Mouse (Mus musculus): Measurements from ENCODE around the gene Adipor2.
"Not testable (repeated sequence)": the region's sequence is repeated elsewhere in the genome, so short reads cannot be mapped to it uniquely, and the experiment has no call there.

Gene Adipor2

GRCm38 (mm10) chr6:119417354-119417753, at the start of gene Adipor2:
Adipor2 (minus strand) TSS chr6:119417704.
- no peak for DNase-seq (ENCODE audit: low read depth, low spot score)

GRCm38 (mm10) chr6:119466161-119466560, 48.7 kb upstream of the Adipor2 start:
- no peak for DNase-seq (ENCODE audit: low read depth, low spot score)

- no peak for DNase-seq (ENCODE audit: low read depth, low spot score)
Measured at GRCm38 (mm10) chr6:119460391-119460790, 42.9 kb upstream of the Adipor2 start.

DNA sequence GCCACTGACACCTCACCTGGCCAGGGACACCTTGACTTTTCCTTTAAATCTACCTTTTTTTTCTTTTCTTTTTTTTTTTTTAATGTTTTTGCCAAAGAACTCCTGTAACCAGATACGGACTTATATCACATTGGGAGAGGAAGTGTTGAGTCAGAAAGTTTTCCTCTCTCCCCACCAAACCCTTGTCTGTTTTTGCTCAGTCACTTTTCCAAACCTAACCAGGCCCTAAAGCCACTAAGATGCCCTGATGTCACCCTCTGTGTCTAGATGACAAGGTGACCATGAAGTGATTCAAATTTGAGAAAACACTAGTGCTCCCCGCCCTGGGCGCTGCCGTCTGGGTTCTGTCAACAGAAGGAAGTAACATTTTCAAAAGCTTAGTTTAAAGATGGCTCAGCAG, 41.5 kb upstream of the Adipor2 start:
- DNase-seq (ENCODE audit: low read depth, low spot score): no peak

- no peak for DNase-seq (ENCODE audit: low read depth, low spot score)
Measured at GRCm38 (mm10) chr6:119458166-119458565, 40.7 kb upstream of the Adipor2 start.

DNA sequence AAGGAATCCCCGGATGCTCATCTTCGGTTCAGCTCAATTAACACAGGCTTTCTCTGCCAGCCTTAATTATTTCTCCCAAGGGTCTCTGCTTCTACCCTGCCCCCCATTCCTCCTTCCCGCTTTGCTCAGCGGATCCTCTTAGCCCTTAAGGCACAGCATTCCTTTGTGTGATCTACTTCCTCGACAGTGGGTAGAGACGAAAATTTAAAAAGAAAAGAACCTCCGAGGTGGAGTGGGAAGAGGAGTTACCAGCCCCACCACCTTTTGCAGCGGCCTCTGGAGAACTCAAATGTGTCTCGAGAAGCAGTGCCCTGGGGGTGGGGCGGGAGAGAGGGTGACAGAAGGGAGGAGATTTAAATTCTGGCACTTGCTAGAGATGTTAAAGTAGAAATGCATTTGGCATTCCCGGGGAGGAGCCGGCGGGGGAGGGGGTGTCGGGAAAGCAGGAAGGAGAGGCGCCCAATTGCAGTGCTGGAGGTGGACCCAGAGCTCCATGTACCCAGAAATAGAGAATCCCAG, 34.5 kb upstream of the Adipor2 start:
- peak; percentile 82 for DNase-seq (ENCODE audit: low read depth, low spot score)

- DNase-seq (ENCODE audit: low read depth, low spot score): no peak
Measured at GRCm38 (mm10) chr6:119450965-119451943, 33.8 kb upstream of the Adipor2 start.

DNA sequence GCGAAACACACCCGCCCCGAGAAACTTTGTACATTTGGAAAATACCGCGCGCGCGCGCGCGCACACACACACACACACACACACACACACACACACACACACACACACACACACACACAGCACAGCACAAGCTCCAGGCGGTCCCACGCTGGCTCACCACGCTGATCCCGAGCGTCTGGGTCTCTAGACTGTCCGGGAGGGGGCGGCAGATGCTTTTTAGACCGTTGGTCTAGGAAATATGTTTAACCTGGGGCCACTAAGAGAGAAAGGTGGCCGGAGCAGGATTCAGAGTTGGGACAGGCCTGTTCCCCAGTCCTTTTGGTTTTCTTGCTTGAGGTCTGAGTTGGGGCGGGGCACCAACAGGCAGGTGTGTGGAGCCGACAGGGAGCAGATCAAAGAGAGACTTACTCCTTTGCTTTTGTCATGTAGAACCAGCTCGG, 31.6 kb upstream of the Adipor2 start:
- DNase-seq (ENCODE audit: low read depth, low spot score): no peak

GRCm38 (mm10) chr6:119448321-119449059, 31.0 kb upstream of the Adipor2 start:
- DNase-seq (ENCODE audit: low read depth, low spot score): no peak

GRCm38 (mm10) chr6:119445671-119446607, 28.4 kb upstream of the Adipor2 start:
- DNase-seq (ENCODE audit: low read depth, low spot score): no peak

- peak; percentile 64 for DNase-seq (ENCODE audit: low read depth, low spot score)
Measured at GRCm38 (mm10) chr6:119443742-119444645, 26.5 kb upstream of the Adipor2 start.

DNA sequence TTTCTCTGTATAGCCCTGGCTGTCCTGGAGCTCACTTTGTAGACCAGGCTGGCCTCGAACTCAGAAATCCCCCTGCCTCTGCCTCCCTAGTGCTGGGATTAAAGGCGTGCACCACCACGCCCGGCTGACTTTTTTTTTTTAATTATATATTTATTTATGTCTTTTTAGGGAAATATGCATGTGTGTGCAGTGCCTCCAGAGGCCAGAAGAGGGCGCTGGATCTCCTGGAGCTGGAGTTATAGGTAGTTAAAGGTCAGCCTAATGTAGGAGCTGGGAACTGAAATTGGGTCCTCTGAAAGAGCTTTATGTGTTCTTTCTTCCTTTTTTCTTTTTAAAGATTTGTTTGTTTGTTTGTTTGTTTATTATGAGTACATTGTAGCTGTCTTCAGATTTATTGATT, 25.2 kb upstream of the Adipor2 start:
- not testable (repeated sequence) for DNase-seq (ENCODE audit: low read depth, low spot score)

DNA sequence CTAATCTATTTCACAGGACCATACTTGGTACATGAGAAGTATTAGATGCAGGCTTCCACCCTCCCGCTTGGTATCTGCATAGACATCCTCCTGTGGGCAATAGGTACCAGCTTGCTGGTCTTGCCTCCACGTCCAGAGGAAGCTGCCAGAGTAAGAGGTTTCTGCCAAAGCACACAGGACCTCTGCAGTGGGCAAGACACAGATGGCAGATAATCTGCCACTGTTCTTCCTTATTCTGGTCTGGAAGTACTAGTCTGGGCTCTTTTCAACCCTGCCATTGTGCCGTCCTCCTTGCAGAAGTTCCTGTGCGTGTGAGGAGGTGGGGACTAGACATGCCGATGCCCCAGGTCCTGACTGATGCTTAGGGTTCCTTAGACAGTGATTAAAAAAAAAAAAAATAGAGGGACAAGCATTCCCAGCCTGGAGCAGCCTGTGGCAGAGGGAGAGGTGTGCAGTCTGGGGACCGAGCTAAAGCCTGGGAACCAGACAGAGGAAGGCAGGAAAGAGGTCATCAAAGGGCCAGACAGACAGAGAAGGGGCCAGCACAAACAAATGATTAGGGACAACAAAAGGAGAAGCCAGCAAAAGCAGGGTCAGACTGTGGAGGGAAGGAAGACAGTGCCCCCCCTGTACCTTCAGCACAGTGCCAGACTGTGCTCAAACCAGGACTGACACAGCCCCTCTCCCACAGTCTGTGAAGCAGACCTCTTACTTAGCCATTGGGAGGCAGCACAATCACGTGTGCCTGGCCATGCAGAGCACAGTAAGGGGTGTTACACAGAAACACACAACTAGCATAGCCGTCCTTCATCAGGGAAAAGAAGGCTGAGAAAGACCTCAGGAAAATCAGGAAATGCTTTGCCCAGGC, 20.6 kb upstream of the Adipor2 start:
- no peak for DNase-seq (ENCODE audit: low read depth, low spot score)

DNA sequence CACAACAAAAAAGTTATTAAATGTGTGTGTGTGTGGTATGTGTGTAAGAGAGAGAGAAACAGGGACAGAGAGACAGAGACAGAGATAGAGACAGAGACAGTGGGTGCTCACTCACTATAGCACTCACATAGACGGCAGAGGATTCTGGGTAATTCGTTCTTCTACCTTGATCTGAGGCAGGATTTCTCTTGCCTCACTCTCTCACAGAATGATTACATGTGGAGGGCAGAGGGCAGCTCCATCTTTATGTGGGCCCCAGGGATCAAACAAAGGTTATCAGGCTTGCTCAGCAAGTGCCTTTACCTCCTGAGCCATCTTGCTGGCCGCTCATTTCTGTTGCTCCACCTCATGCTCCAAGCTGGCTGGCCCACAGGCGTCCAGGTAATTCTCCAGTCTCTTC, 16.9 kb upstream of the Adipor2 start:
- no peak for DNase-seq (ENCODE audit: low read depth, low spot score)

GRCm38 (mm10) chr6:119431751-119432324, 14.3 kb upstream of the Adipor2 start:
- no peak for DNase-seq (ENCODE audit: low read depth, low spot score)

DNA sequence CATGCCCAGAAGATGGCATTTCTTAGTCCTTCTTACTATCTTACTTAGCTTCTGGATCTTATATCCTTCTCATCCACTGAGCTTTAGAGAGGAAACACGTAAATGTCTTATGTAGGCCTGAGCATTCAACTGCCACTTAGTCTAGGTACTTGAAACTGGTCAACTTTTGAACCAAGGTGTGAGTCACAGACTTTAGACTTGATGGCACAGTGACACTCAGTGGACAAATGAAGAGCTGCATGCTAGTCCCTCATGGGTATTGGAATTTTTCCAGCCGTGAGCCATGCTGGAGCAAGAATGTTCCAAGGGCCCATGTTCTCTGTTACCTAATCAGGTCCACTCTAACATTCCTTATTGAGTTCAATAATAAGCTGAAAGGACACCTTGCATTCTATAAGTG, 13.0 kb upstream of the Adipor2 start:
- no peak for DNase-seq (ENCODE audit: low read depth, low spot score)

DNA sequence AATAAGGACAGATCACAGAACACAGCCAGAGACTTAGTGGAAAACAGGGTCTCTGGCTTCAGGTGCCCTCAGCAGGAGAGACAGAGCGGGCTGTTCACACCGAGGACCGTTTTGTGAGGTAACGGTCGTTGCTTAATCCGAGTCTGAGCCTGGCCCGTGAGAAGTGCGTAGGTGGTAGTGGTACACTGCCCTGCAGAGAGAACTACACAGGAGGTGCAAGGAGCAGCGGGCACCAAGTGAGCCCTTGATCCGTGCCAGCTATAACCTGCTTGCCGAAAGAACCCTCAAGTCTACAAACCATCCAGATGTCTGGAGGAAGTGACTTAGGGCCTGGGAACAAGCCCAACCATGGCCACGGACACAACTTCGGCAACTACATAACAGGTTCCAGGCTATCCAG, 11.8 kb upstream of the Adipor2 start:
- no peak for DNase-seq (ENCODE audit: low read depth, low spot score)

DNA sequence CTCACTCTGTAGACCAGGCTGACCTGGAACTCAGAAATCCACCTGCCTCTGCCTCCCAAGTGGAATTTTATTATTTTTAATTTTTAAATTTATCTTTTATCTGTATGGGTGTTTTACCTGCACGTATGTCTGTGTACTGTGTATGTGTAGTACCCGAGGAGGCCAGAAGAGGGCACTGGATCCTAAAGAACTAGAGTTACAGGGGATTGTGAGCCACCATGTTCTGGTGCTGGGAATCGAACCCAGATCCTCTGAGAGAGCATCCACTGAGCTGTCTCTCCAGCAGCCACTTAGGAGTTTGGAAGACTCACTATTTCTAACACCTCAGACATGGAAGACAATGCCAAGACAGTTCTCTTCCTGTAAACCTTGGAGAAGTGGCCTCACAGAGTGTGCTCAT, 11.1 kb upstream of the Adipor2 start:
- no peak for DNase-seq (ENCODE audit: low read depth, low spot score)

- DNase-seq (ENCODE audit: low read depth, low spot score): no peak
Measured at GRCm38 (mm10) chr6:119421001-119421400, 3.5 kb upstream of the Adipor2 start.

Measured in brain, embryonic 18.5 days (tissue).